Mouse (Mus musculus): ENCODE data around the gene Gm45062. TPM values are rescaled to one million over a fixed set of nuclear protein-coding genes. Genes with fewer than 3 reads are reported as not detected.

Gm45062 gene
- polyA plus RNA-seq, 1 experiment from 2014 or later = 10.9 TPM

DNA sequence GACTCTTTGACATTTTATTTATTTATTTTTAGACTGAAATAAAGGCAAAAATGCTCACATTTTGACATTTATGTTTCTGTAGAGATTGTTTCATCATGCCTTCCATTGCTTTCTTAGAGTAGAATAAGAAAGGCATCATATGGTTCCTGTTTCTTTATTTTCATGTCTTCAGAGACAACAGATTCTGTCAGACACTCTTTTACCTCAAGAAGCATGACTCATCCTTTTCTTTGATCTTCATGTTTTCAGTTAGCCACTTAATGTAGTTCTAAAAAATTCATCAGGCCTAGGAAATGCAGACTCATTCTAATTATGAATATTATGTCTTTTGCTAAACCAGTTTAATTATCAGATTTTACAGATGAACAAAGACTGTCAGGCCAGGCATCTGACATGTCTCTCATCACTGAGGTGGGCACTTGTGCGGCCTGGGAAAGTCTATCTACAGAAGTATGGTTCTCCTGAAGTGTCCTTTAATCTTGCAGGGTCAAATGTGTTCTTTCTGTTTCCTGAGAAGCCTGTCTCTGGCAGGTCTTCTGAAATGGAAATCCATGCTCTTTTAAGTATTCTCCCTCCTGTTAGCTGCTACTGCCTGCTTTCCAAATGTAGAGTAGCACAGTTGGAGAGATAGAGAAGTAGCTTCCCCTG, 230.8 kb downstream of the Gm45062 start:
- 63% methylated on average over 1 of the region's 1 CpGs for WGBS
- no peaks in the 10 kb centered on the region for H3K27me3 ChIP-seq (replicated peaks)
- no peak overlapping the region for H3K4me2 ChIP-seq
- H3K36me3 ChIP-seq (replicated peaks) = no peaks in the 10 kb centered on the region
- no peak overlapping the region for H3K4me3 ChIP-seq
- no peak overlapping the region for H3K27ac ChIP-seq
- H3K9me3 ChIP-seq = no peaks in the 10 kb centered on the region
- peaks cover 11% of the 10 kb centered on the region for H3K4me1 ChIP-seq
- H3K9ac ChIP-seq = no peak overlapping the region
- ATAC-seq (replicated peaks) = no peak

DNA sequence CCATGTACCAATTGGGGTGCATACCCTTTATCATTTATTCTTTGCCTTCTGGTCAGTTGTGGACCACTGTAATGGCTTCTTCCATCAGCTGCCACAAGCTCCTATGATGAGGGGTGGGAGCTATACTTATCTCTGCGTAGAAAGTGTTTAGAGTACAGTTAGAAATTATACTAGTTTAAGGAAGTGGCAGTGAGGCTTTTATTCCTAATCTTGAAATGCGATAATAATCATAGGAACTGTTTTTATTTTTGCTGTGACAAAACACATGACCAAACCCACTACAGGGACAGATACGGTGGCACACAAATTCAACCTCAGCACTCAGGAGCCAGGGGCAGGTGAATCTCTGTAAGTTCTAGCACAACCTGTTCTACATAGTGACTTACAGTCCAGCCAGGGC, 233.0 kb downstream of the Gm45062 start:
- WGBS = 93% methylated on average over 3 of the region's 3 CpGs

DNA sequence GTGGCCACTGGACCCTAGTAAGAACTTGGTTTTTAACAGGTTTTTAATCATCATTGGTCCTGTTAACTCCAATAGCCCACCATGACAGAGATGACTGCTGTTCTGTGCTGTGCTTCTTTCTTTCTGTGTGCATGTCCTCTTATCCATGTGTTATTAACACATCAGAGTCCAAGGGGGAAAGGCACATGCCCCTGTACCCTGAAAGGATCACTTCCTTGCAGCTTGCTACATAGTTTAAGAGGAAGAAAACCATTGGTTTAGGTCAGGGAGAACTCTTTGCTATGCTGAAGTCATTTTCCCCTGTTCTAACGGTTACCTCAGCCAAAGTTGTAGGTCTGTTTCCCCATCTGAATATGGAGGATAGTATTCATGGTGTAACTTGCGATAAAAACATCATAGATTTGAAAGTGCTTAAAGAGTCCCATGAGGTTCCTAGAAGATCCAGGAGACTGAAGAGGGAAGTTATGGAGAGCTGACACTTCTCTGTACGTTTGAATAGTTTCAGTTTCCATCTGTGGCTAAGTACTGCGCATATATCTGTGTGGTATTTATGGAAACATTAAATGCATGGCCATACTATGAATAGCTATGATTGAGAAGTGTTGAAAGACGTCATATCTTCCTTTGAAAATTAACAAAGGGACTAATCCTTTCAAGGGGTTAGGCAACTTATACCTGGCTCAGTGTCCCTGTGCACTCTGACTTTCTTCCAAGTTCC, 236.0 kb downstream of the Gm45062 start:
- Histone ChIP-seq H3K4me1 (no peaks in the 10 kb centered on the region), H3K9me3 (no peaks in the 10 kb centered on the region), H3K36me3 (replicated peaks) (no peaks in the 10 kb centered on the region), H3K4me2 (no peak overlapping the region), H3K4me3 (no peak overlapping the region), H3K27ac (no peak overlapping the region), H3K9ac (no peak overlapping the region), H3K27me3 (replicated peaks) (no peaks in the 10 kb centered on the region)
- no peak for ATAC-seq (replicated peaks)
- WGBS = 84% methylated on average over 5 of the region's 5 CpGs

More for the DNA sequence above, 233.0 kb downstream of the Gm45062 start:
- H3K4me1 ChIP-seq = peaks cover 5% of the 10 kb centered on the region
- no peak overlapping the region for H3K4me2 ChIP-seq
- H3K9ac ChIP-seq = no peak overlapping the region
- no peaks in the 10 kb centered on the region for H3K36me3 ChIP-seq (replicated peaks)
- H3K27me3 ChIP-seq (replicated peaks) = no peaks in the 10 kb centered on the region
- H3K27ac ChIP-seq = no peak overlapping the region
- H3K4me3 ChIP-seq = no peak overlapping the region
- ATAC-seq (replicated peaks) = no peak
- H3K9me3 ChIP-seq = no peaks in the 10 kb centered on the region

DNA sequence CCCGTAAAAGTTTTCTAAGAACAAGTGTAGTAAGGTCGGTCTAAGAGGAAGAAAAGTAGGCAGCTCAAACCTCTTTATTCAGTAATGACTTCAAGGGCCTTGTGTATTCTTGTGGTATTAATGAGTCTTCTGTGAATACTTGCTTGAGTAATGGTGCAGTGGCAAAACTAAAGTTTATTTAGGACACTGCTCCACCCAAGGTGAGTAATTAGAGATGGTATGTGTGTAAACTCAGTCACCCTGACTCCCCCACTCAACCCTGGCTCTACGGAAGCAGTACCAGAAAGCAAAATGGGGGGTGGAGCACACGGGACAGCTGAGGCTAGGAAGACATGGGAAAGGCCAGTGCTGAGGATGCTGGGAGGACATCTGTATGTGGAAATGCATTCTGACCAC, 236.6 kb downstream of the Gm45062 start:
- H3K4me1 ChIP-seq = no peaks in the 10 kb centered on the region
- H3K4me2 ChIP-seq = no peak overlapping the region
- H3K9ac ChIP-seq = no peak overlapping the region
- no peaks in the 10 kb centered on the region for H3K9me3 ChIP-seq
- ATAC-seq (replicated peaks) = no peak
- H3K4me3 ChIP-seq = no peak overlapping the region
- no peak overlapping the region for H3K27ac ChIP-seq
- H3K27me3 ChIP-seq (replicated peaks) = no peaks in the 10 kb centered on the region
- H3K36me3 ChIP-seq (replicated peaks) = no peaks in the 10 kb centered on the region
- 83% methylated on average over 4 of the region's 4 CpGs for WGBS

DNA sequence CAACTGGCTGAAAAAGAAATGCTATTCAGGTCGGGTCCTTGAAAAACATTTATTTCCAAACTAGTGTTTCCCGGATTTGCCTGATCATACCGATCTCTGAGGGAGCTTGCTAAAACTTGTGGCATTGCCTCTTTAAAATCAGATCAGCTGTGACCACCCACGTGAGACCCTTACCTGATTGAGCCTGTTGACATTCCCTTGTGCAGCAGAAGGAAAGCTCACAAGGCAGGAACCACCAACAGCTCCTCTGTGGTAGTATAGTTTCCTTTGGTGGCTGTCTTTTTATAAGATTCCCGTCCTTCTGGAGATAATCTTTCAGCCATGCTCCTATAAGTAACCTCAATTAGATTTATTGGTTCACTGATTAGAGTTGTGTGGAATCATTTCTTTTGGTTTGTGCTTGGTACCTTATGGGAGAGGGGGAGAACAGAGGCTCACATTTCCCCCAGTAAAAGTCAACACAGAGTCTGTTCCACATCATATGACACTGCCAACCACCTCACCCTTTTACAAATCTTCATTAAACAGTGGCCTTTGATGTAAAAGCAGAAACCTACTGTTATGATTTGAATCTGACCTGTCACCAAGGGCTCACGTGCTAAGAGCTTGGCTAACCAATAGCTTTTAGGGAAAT, 238.1 kb downstream of the Gm45062 start:
- WGBS = 80% methylated on average over 6 of the region's 6 CpGs

DNA sequence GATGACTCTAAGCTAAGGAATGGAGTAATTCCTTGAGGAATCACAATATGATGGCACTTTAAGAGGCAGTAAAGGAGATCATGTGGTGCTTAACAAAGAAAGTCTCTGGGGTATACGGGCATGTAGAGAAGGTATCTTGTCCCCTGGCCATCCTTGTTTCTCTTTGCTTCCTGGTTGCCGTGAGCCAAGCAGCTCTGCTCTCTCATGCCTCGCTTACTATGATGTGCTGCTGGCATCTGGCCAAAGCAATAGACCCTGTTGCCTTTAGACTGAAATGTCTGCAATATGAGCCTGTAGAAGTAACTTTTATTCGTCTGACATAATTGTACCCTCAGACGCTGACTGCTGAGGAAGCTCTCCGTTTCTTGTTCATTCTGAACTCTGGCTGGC, 238.6 kb downstream of the Gm45062 start:
- H3K36me3 ChIP-seq (replicated peaks) = no peaks in the 10 kb centered on the region
- no peak overlapping the region for H3K4me2 ChIP-seq
- ATAC-seq (replicated peaks) = no peak
- H3K27me3 ChIP-seq (replicated peaks) = no peaks in the 10 kb centered on the region
- H3K4me1 ChIP-seq = no peaks in the 10 kb centered on the region
- H3K9ac ChIP-seq = no peak overlapping the region
- no peak overlapping the region for H3K27ac ChIP-seq
- no peak overlapping the region for H3K4me3 ChIP-seq
- 83% methylated on average over 6 of the region's 6 CpGs for WGBS
- no peaks in the 10 kb centered on the region for H3K9me3 ChIP-seq

More for the DNA sequence above, 238.1 kb downstream of the Gm45062 start:
- no peak overlapping the region for H3K4me2 ChIP-seq
- H3K27ac ChIP-seq = no peak overlapping the region
- H3K9ac ChIP-seq = no peak overlapping the region
- H3K36me3 ChIP-seq (replicated peaks) = no peaks in the 10 kb centered on the region
- H3K4me3 ChIP-seq = no peak overlapping the region
- no peaks in the 10 kb centered on the region for H3K9me3 ChIP-seq
- no peak for ATAC-seq (replicated peaks)
- H3K27me3 ChIP-seq (replicated peaks) = no peaks in the 10 kb centered on the region
- no peaks in the 10 kb centered on the region for H3K4me1 ChIP-seq

DNA sequence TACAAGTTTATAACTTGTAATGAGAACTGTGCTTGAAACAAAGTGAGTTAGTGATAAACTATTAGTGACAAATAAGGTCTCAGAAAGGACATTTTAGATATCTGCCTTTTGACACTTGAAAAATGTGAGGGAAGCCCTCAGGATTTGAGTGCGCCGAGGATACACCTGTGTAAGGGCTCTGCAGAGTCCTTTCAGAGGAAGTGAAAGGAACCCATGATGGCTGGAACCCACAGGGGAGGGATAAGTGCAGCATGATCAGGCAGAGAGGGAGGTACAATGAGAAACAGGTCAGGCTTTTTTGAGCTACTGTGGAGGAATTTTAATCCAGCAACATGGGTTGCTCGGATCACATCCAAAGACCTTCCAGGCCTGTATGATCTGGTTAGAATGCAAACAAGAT, 239.7 kb downstream of the Gm45062 start:
- Histone ChIP-seq H3K36me3 (replicated peaks) (no peaks in the 10 kb centered on the region), H3K4me1 (no peaks in the 10 kb centered on the region), H3K9me3 (no peaks in the 10 kb centered on the region), H3K27ac (no peak overlapping the region), H3K4me3 (no peak overlapping the region), H3K27me3 (replicated peaks) (no peaks in the 10 kb centered on the region), H3K9ac (no peak overlapping the region), H3K4me2 (no peak overlapping the region)
- WGBS = 81% methylated on average over 3 of the region's 3 CpGs
- ATAC-seq (replicated peaks) = no peak

DNA sequence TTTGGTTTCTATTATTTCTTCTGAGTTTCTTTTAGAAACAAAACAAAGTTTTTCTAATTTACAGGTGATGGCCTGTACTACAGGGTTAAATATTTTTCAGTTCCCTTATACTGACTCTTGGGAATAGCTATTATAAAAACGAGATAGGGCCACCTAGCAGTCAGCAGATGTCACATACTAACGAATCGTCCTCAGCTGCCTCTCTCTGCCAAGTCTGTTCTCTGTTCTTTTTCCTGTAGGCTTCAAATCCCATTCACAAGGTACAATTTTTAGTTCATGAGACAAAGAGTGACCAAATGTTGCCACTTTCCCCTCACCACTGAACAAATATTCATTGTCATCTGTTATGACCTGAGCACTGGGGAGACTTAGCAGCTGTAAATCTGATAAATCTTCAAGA, 244.7 kb downstream of the Gm45062 start:
- H3K4me2 ChIP-seq = no peak overlapping the region
- no peaks in the 10 kb centered on the region for H3K9me3 ChIP-seq
- H3K9ac ChIP-seq = no peak overlapping the region
- no peaks in the 10 kb centered on the region for H3K27me3 ChIP-seq (replicated peaks)
- no peak overlapping the region for H3K27ac ChIP-seq
- no peak overlapping the region for H3K4me3 ChIP-seq
- peaks cover 3% of the 10 kb centered on the region; the same call in 1 of the 2 replicates for H3K4me1 ChIP-seq
- WGBS = 25% methylated on average over 3 of the region's 3 CpGs
- no peak for ATAC-seq (replicated peaks)
- no peaks in the 10 kb centered on the region for H3K36me3 ChIP-seq (replicated peaks)

DNA sequence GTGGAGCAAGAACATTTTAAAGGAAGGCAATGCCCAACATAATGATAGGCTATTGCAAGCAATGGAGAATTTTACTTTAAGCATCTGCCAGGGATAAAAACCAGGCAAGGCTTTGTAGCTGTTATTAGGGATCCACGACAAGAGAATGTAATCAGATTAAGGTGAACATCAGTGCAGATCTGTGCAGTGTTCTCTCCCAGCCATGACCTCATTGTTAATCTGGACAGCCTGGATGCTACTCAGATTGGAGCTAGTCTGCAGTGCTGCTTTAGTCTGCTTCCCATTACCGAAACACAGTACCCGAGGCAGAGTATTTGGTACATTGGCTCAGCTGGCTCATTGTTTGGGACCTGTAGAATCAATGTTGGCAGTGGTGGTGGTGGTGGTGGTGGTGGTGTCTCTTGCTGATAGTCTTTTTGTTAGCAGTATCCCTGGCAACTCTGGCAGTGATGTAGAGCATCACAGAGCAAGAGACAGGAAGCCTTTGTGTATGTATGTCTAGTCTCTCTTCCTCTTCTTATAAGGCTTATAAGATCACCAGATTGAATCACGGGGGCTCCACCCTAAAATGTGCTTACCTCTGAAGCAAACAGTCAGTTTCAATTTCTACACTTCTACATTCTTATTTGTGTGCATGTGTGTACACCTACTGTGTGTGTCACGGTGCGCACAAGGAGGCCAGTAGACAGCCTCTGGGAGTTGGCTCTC, 245.4 kb downstream of the Gm45062 start:
- H3K9ac ChIP-seq = no peak overlapping the region
- ATAC-seq (replicated peaks) = no peak
- peaks cover 3% of the 10 kb centered on the region; the same call in 1 of the 2 replicates for H3K4me1 ChIP-seq
- no peak overlapping the region for H3K4me3 ChIP-seq
- no peaks in the 10 kb centered on the region for H3K27me3 ChIP-seq (replicated peaks)
- WGBS = 78% methylated on average over 6 of the region's 6 CpGs
- H3K27ac ChIP-seq = no peak overlapping the region
- no peaks in the 10 kb centered on the region for H3K36me3 ChIP-seq (replicated peaks)
- no peaks in the 10 kb centered on the region for H3K9me3 ChIP-seq
- no peak overlapping the region for H3K4me2 ChIP-seq

DNA sequence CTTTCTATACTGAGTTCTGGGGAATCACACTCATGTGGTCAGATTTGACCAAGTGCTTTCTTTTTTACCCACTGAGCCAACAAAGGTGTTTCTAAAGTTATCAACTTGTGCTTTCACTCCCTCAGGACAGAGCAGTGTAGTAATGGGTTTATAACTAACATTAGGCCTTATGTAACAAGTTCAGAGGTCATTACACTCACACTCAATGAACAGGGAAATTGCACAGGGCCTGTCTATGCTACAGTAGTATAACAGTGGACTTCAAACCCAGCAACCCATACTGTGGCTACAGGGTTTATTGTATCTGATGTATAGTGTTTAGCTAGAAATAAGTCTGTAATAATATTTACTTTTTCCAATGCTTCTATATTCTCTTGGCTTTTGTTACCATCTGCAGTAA, 247.4 kb downstream of the Gm45062 start:
- no peaks in the 10 kb centered on the region for H3K27me3 ChIP-seq (replicated peaks)
- peaks cover 15% of the 10 kb centered on the region for H3K4me1 ChIP-seq
- no peak overlapping the region for H3K27ac ChIP-seq
- no peaks in the 10 kb centered on the region for H3K36me3 ChIP-seq (replicated peaks)
- no peak overlapping the region for H3K4me3 ChIP-seq
- no peak for ATAC-seq (replicated peaks)
- no peaks in the 10 kb centered on the region for H3K9me3 ChIP-seq
- H3K9ac ChIP-seq = no peak overlapping the region
- H3K4me2 ChIP-seq = no peak overlapping the region

DNA sequence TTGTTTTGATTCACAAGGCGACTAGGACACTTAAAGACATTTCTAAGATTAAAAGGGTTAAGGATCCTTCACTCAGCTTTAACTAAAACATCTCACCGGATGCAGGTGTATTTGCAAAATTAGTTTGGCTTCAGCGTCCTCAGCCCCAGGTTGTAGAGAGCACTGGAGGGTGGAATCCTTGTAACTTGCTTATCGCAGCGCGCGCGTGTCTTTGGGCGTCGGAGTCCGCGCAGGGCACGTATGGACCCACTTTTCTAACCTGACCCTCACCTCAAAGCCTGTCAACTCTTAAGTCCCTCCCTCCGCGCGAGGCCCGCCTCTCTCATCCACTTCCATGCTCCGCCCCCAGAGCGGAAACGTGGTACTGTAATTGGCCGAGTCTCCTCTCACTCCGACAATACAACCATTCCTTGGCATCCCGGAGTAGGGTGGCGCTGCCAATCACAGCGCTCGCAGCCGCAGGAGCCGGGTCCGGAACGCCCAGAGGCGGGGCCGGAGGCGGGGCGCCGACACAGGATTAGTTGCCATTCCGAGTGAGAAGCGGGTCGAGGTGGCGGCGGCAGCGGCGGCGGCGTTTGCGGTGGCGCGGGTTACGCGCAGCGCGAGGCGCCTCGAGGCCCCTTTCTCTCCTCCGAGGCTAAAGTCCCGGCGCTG, 249.8 kb downstream of the Gm45062 start:
- H3K36me3 ChIP-seq (replicated peaks) = no peaks in the 10 kb centered on the region
- under 1% methylated on average over 44 of the region's 56 CpGs for WGBS
- peak overlapping the region; percentile 92 for H3K9ac ChIP-seq
- H3K9me3 ChIP-seq = no peaks in the 10 kb centered on the region
- peaks cover 31% of the 10 kb centered on the region for H3K4me1 ChIP-seq
- H3K27me3 ChIP-seq (replicated peaks) = no peaks in the 10 kb centered on the region
- peak overlapping the region; percentile 91 for H3K4me3 ChIP-seq
- peak overlapping the region; percentile 99 for H3K27ac ChIP-seq
- H3K4me2 ChIP-seq = peak overlapping the region; percentile 80
- ATAC-seq (replicated peaks) = peak; percentile 99

DNA sequence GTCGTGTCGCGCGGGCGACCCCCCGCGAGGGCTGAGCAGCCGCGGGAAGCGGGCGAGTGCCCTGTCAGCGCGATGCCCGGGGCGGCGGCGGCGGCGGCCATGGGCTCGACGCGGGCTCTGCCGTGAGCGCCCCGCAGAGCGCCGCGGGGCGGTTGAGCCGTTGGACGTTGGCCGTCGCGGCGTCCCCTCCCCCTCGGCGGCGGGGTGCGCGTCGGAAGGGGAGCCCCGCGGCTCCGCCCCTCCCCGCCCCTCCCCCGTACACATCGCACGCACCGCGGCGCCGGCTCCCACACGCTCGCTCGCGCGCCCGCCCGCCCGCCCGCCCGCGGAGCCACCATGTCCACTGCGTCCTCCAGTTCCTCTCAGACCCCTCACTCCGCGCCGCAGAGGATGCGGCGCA, 250.3 kb downstream of the Gm45062 start, which contains the start of gene Glcci1:
Gene Glcci1 (plus strand): TSS at position 50 of the 400 bp plus-strand sequence.
- Histone ChIP-seq H3K27ac (peak within 1 kb of the TSS; percentile 99), H3K4me3 (peak within 1 kb of the TSS; percentile 91), H3K9me3 (no peaks in the 10 kb centered on the region), H3K27me3 (replicated peaks) (no peaks in the 10 kb centered on the region), H3K9ac (peak within 1 kb of the TSS; percentile 92), H3K36me3 (replicated peaks) (no peaks in the 10 kb centered on the region), H3K4me1 (peaks cover 31% of the 10 kb centered on the region), H3K4me2 (peak within 1 kb of the TSS; percentile 80)
- 2% methylated on average over 21 of the region's 69 CpGs for WGBS
- ATAC-seq (replicated peaks) = peak; percentile 91

All from midbrain, embryonic 15.5 days (tissue).